Mouse (Mus musculus) stomach, postnatal 0 days (tissue): Measurements from ENCODE around the gene Ryr1.

Source experiments
- CTCF ChIP-seq: IDR thresholded peaks from 2 replicates; pipeline ENCODE4 v1.5.1; 2016; ENCODE audit warnings: antibody characterized with exemption, low read depth, mild to moderate bottlenecking, moderate library complexity
- EP300 ChIP-seq: optimal IDR thresholded peaks from 2 replicates; pipeline ENCODE3; 2016; ENCODE audit warnings: antibody characterized with exemption

- TF ChIP-seq EP300 (no peak), CTCF (no peak)
Observed at GRCm38 (mm10) chr7:29085981-29086380, 39.0 kb downstream of the Ryr1 start.
